Mouse (Mus musculus): Measurements from ENCODE around the gene Tnrc6b.

DNA sequence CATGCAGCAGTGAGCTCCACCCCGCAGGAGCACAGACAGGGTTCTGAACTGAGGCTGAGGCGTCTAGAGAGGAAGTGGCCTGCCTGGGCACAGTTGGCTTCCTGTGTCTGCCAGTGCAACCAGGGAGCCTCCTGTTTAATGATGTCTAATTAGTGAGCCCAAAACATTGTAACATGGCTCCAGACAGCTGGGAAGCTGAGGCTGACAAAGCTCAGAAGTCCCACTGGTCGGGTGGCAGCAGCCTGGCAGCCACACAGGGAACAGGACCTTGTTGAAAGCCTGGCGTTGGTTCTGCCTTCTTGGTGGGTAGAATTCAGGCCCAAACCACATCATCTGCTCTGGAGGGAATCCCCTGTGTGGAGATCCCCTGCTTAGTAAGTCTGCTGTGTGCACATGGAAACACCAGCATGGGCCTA, 29.6 kb upstream of the Tnrc6b start:
- no peak for TF ChIP-seq CTCF (IDR thresholded peaks at IDR 0.05; ENCODE audit: extremely low read depth, insufficient read length, insufficient replicate concordance, low read depth, low read length)
- TF ChIP-seq POLR2A (IDR thresholded peaks at IDR 0.05; ENCODE audit: low read depth, low read length), result no peak
